Mouse (Mus musculus): ENCODE measurements around the gene 1700018B08Rik. TPM values are rescaled to one million over a fixed set of nuclear protein-coding genes. Genes with fewer than 3 reads are reported as not detected.
A peak's percentile ranks its signal among the peaks of the same experiment; 100 is the strongest.

Gene 1700018B08Rik
- polyA plus RNA-seq, 2 experiments = not detected

- no peaks in the 10 kb centered on the region for H3K36me3 ChIP-seq (replicated peaks; ENCODE audit: control insufficient read depth, insufficient read depth, low read depth)
- no peaks in the 10 kb centered on the region for H3K9me3 ChIP-seq (ENCODE audit: control insufficient read depth, low read length)
- no peaks in the 10 kb centered on the region for H3K27me3 ChIP-seq (ENCODE audit: control insufficient read depth, insufficient read depth, low read length)
- DNase-seq (ENCODE audit: low read depth in 3 of 3, low spot score in 3 of 3) (no peak), ATAC-seq (ENCODE audit: insufficient read depth) (no peak)
- WGBS (ENCODE audit: insufficient replicate concordance) = 38% methylated on average over 5 of the region's 5 CpGs
- no peak overlapping the region for H3K4me2 ChIP-seq (ENCODE audit: low read depth)
- no peak overlapping the region for H3K9ac ChIP-seq (replicated peaks)
- TF ChIP-seq EP300 (IDR thresholded peaks at IDR 0.05; ENCODE audit: low read depth) (no peak), CTCF (IDR thresholded peaks at IDR 0.05; ENCODE audit: low read depth) (peak; percentile 81)
- no peaks in the 10 kb centered on the region for H3K4me1 ChIP-seq (replicated peaks; ENCODE audit: control insufficient read depth in 2 of 2, insufficient read depth in 2 of 2, low read length in 1 of 2)
- H3K27ac ChIP-seq = no peak overlapping the region
- no peak overlapping the region for H3K4me3 ChIP-seq (ENCODE audit: insufficient read depth in 1 of 2, low read depth in 2 of 2, low read length in 2 of 2)
These were observed 11.7 kb downstream of the 1700018B08Rik start for GRCm38 (mm10) chr8:121532381-121532780.

- ATAC-seq (ENCODE audit: insufficient read depth) (no peak), DNase-seq (ENCODE audit: low read depth in 3 of 3, low spot score in 3 of 3) (no peak)
- Histone ChIP-seq H3K4me1 (replicated peaks; ENCODE audit: control insufficient read depth in 2 of 2, insufficient read depth in 2 of 2, low read length in 1 of 2) (no peaks in the 10 kb centered on the region), H3K36me3 (replicated peaks; ENCODE audit: control insufficient read depth, insufficient read depth, low read depth) (no peaks in the 10 kb centered on the region), H3K4me3 (ENCODE audit: insufficient read depth in 1 of 2, low read depth in 2 of 2, low read length in 2 of 2) (no peak overlapping the region), H3K9me3 (ENCODE audit: control insufficient read depth, low read length) (no peaks in the 10 kb centered on the region), H3K9ac (replicated peaks) (no peak overlapping the region), H3K4me2 (ENCODE audit: low read depth) (no peak overlapping the region), H3K27ac (no peak overlapping the region), H3K27me3 (ENCODE audit: control insufficient read depth, insufficient read depth, low read length) (no peaks in the 10 kb centered on the region)
- no peak for TF ChIP-seq CTCF (IDR thresholded peaks at IDR 0.05; ENCODE audit: low read depth)
- no peak for TF ChIP-seq EP300 (IDR thresholded peaks at IDR 0.05; ENCODE audit: low read depth)
- 66% methylated on average over 10 of the region's 10 CpGs for WGBS (ENCODE audit: insufficient replicate concordance)
These were observed 13.5 kb downstream of the 1700018B08Rik start for GRCm38 (mm10) chr8:121530639-121531038.

GRCm38 (mm10) chr8:121528790-121529189, 15.3 kb downstream of the 1700018B08Rik start:
- H3K9ac ChIP-seq (replicated peaks) = no peak overlapping the region
- ATAC-seq (ENCODE audit: insufficient read depth) (no peak), DNase-seq (ENCODE audit: low read depth in 3 of 3, low spot score in 3 of 3) (no peak)
- H3K4me2 ChIP-seq (ENCODE audit: low read depth) = no peak overlapping the region
- no peaks in the 10 kb centered on the region for H3K9me3 ChIP-seq (ENCODE audit: control insufficient read depth, low read length)
- no peak overlapping the region for H3K27ac ChIP-seq
- H3K4me3 ChIP-seq (ENCODE audit: insufficient read depth in 1 of 2, low read depth in 2 of 2, low read length in 2 of 2) = no peak overlapping the region
- H3K27me3 ChIP-seq (ENCODE audit: control insufficient read depth, insufficient read depth, low read length) = no peaks in the 10 kb centered on the region
- no peaks in the 10 kb centered on the region for H3K4me1 ChIP-seq (replicated peaks; ENCODE audit: control insufficient read depth in 2 of 2, insufficient read depth in 2 of 2, low read length in 1 of 2)
- WGBS (ENCODE audit: insufficient replicate concordance) = 76% methylated on average over 15 of the region's 15 CpGs
- no peaks in the 10 kb centered on the region for H3K36me3 ChIP-seq (replicated peaks; ENCODE audit: control insufficient read depth, insufficient read depth, low read depth)
- TF ChIP-seq CTCF (IDR thresholded peaks at IDR 0.05; ENCODE audit: low read depth) (no peak), EP300 (IDR thresholded peaks at IDR 0.05; ENCODE audit: low read depth) (no peak)

GRCm38 (mm10) chr8:121527751-121528150, 16.4 kb downstream of the 1700018B08Rik start:
- Histone ChIP-seq H3K27ac (no peak overlapping the region), H3K4me1 (replicated peaks; ENCODE audit: control insufficient read depth in 2 of 2, insufficient read depth in 2 of 2, low read length in 1 of 2) (no peaks in the 10 kb centered on the region), H3K9ac (replicated peaks) (no peak overlapping the region), H3K9me3 (ENCODE audit: control insufficient read depth, low read length) (no peaks in the 10 kb centered on the region), H3K4me2 (ENCODE audit: low read depth) (no peak overlapping the region), H3K36me3 (replicated peaks; ENCODE audit: control insufficient read depth, insufficient read depth, low read depth) (no peaks in the 10 kb centered on the region), H3K4me3 (ENCODE audit: insufficient read depth in 1 of 2, low read depth in 2 of 2, low read length in 2 of 2) (no peak overlapping the region), H3K27me3 (ENCODE audit: control insufficient read depth, insufficient read depth, low read length) (no peaks in the 10 kb centered on the region)
- DNase-seq (ENCODE audit: low read depth in 3 of 3, low spot score in 3 of 3) (no peak), ATAC-seq (ENCODE audit: insufficient read depth) (no peak)
- TF ChIP-seq CTCF (IDR thresholded peaks at IDR 0.05; ENCODE audit: low read depth) = no peak
- no peak for TF ChIP-seq EP300 (IDR thresholded peaks at IDR 0.05; ENCODE audit: low read depth)
- WGBS (ENCODE audit: insufficient replicate concordance) = 58% methylated on average over 9 of the region's 9 CpGs

GRCm38 (mm10) chr8:121526811-121527550, 17.1 kb downstream of the 1700018B08Rik start:
- Histone ChIP-seq H3K9ac (replicated peaks) (no peak overlapping the region), H3K36me3 (replicated peaks; ENCODE audit: control insufficient read depth, insufficient read depth, low read depth) (no peaks in the 10 kb centered on the region), H3K9me3 (ENCODE audit: control insufficient read depth, low read length) (no peaks in the 10 kb centered on the region), H3K4me2 (ENCODE audit: low read depth) (no peak overlapping the region), H3K4me1 (replicated peaks; ENCODE audit: control insufficient read depth in 2 of 2, insufficient read depth in 2 of 2, low read length in 1 of 2) (no peaks in the 10 kb centered on the region), H3K4me3 (ENCODE audit: insufficient read depth in 1 of 2, low read depth in 2 of 2, low read length in 2 of 2) (no peak overlapping the region), H3K27me3 (ENCODE audit: control insufficient read depth, insufficient read depth, low read length) (no peaks in the 10 kb centered on the region), H3K27ac (no peak overlapping the region)
- WGBS (ENCODE audit: insufficient replicate concordance) = 58% methylated on average over 6 of the region's 6 CpGs
- DNase-seq (ENCODE audit: low read depth in 3 of 3, low spot score in 3 of 3) (no peak), ATAC-seq (ENCODE audit: insufficient read depth) (no peak)
- TF ChIP-seq CTCF (IDR thresholded peaks at IDR 0.05; ENCODE audit: low read depth) = no peak

Data from liver, embryonic 14.5 days (tissue).